Mouse (Mus musculus): ENCODE measurements around the gene Msh6. TPM values are rescaled to one million over a fixed set of nuclear protein-coding genes. Genes with fewer than 3 reads are reported as not detected.
"Not testable (repeated sequence)": the region's sequence is repeated elsewhere in the genome, so short reads cannot be mapped to it uniquely, and the experiment has no call there.

The Msh6 gene
- total RNA-seq (2014; rRNA removed) (23.0 and 29.3 TPM in 2 replicates), polyA plus RNA-seq (2015; fragmentation: Nextera tagmentation; extraction: Ambion mirVana) (15.4 and 18.4 TPM in 2 replicates)

- DNase-seq (peak; percentile 97), ATAC-seq (peak; percentile 99)
- H3K4me3 ChIP-seq (ENCODE audit: low read depth, low read length): peak within 1 kb of the TSS; percentile 97
- WGBS: 3% methylated on average over 62 of the region's 63 CpGs
- no peaks in the 10 kb centered on the region for H3K9me3 ChIP-seq (ENCODE audit: low read length)
- H3K27me3 ChIP-seq (ENCODE audit: insufficient read depth, low read length): no peaks in the 10 kb centered on the region
- peaks cover 6% of the 10 kb centered on the region; the same call in 1 of the 2 replicates for H3K4me1 ChIP-seq (ENCODE audit: insufficient read depth)
- TF ChIP-seq CTCF (IDR thresholded peaks at IDR 0.05; ENCODE audit: low read depth): no peak
- H3K4me2 ChIP-seq (ENCODE audit: low read depth): peak within 1 kb of the TSS; percentile 90
- peaks cover 7% of the 10 kb centered on the region for H3K36me3 ChIP-seq (ENCODE audit: insufficient read depth)
- H3K9ac ChIP-seq: peak within 1 kb of the TSS; percentile 83
- peak within 1 kb of the TSS; percentile 85 for H3K27ac ChIP-seq (ENCODE audit: low read depth, low read length)
Observed at GRCm38 (mm10) chr17:87974629-87975228, at the start of gene Msh6. Msh6 (plus strand) TSS chr17:87975062.

DNA sequence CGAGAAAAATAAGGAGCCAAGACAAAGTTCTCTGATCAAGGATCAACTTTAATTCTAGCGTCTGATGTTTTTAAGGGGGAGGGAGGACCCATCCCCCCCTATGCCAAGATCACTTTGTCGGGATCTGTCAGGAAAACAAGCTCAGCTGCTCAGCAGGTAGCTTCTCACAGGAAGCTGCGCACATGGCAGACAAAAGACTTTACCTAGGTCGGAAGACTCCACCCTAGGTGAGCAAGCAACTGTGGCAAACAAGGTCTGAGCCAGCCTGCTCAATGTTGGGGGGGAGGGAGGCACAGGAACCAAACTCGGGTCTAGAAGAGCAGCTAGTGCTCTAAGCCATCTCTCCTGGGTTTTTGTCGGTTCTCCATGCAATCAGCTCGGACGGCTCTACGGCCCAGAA, 40.5 kb upstream of the Msh6 start:
- Histone ChIP-seq H3K9ac (no peak overlapping the region), H3K4me2 (ENCODE audit: low read depth) (no peak overlapping the region), H3K27ac (ENCODE audit: low read depth, low read length) (no peak overlapping the region), H3K4me3 (ENCODE audit: low read depth, low read length) (no peak overlapping the region), H3K9me3 (ENCODE audit: low read length) (no peaks in the 10 kb centered on the region), H3K36me3 (ENCODE audit: insufficient read depth) (no peaks in the 10 kb centered on the region), H3K4me1 (ENCODE audit: insufficient read depth) (no peaks in the 10 kb centered on the region), H3K27me3 (ENCODE audit: insufficient read depth, low read length) (no peaks in the 10 kb centered on the region)
- 88% methylated on average over 10 of the region's 10 CpGs for WGBS
- ATAC-seq: no peak
- DNase-seq: no peak
- TF ChIP-seq CTCF (IDR thresholded peaks at IDR 0.05; ENCODE audit: low read depth): no peak

DNA sequence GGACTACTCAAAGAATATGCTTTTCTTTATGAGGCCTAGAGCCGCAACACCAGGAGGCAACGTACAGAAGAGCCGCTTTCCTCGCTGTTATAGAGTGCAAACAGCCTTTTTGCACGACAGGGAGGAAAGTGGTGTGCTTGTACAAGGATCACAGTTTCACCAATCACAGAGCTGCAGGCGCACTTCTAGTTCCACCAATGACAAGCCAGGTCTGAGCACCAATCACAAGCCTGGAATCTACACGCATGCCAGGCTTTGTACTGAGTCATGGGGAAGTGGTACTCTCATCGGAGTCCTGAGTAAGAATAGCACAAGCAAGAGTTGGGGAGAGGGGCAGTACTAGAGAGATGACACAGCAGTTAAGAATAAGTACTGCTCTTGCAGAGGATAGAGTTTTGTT, 40.1 kb upstream of the Msh6 start:
- H3K4me1 ChIP-seq (ENCODE audit: insufficient read depth): no peaks in the 10 kb centered on the region
- H3K4me2 ChIP-seq (ENCODE audit: low read depth): no peak overlapping the region
- H3K27ac ChIP-seq (ENCODE audit: low read depth, low read length): no peak overlapping the region
- no peak overlapping the region for H3K9ac ChIP-seq
- H3K27me3 ChIP-seq (ENCODE audit: insufficient read depth, low read length): no peaks in the 10 kb centered on the region
- H3K4me3 ChIP-seq (ENCODE audit: low read depth, low read length): no peak overlapping the region
- ATAC-seq (no peak), DNase-seq (no peak)
- no peaks in the 10 kb centered on the region for H3K36me3 ChIP-seq (ENCODE audit: insufficient read depth)
- 87% methylated on average over 8 of the region's 8 CpGs for WGBS
- no peak for TF ChIP-seq CTCF (IDR thresholded peaks at IDR 0.05; ENCODE audit: low read depth)
- H3K9me3 ChIP-seq (ENCODE audit: low read length): no peaks in the 10 kb centered on the region

DNA sequence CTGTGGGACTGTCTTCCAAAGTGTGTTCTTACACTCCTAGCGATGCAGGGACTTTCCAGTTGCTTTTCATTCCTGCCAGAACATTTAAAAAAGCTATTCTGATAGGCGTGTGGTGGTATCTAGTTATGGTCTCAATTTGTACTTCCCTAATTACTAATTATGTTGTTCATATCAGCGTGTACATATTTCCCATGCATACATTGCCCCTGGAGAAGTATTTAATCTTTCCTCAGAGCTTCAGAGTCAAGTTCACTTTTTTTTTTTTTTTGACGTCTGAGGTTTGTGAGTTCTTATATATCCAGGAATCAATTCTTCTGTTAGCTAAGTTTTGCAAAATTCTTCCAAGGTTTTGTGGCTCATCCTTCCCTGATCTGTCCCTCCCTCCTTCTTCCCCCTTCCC, 38.7 kb upstream of the Msh6 start:
- ATAC-seq (no peak), DNase-seq (no peak)
- Histone ChIP-seq H3K27ac (ENCODE audit: low read depth, low read length) (no peak overlapping the region), H3K4me3 (ENCODE audit: low read depth, low read length) (no peak overlapping the region), H3K36me3 (ENCODE audit: insufficient read depth) (no peaks in the 10 kb centered on the region), H3K9me3 (ENCODE audit: low read length) (no peaks in the 10 kb centered on the region), H3K4me2 (ENCODE audit: low read depth) (no peak overlapping the region), H3K27me3 (ENCODE audit: insufficient read depth, low read length) (no peaks in the 10 kb centered on the region), H3K9ac (no peak overlapping the region), H3K4me1 (ENCODE audit: insufficient read depth) (no peaks in the 10 kb centered on the region)
- TF ChIP-seq CTCF (IDR thresholded peaks at IDR 0.05; ENCODE audit: low read depth): no peak
- WGBS: 88% methylated on average over 4 of the region's 4 CpGs

DNA sequence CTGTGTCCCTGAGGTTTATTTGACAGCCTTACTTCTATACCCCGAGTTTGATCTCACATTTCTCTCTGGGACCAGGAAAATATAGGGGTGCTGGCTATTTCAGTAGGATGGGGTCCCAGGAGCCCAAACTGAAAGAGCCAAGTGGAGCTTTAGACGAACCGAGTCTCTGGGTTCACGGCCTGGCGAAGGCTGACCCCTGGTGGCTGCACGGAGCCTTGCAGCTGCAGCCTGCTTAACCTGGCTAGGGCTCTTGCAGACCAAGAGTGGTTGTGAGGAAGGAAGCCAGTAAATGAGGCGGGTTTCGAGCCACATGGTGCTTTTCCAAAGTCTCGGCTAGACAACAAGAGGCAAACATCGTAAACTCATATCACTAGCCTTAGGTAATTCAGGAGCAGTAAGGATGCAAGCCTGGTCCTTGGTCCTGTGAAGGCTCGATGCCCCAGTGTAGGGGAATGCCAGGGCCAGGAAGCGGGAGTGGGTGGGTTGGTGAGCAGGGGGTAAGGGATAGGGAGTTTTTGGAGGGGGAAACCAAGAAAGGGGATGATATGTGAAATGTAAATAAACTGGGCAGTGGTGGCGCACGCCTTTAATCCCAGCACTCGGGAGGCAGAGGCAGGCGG, 25.8 kb upstream of the Msh6 start:
- ATAC-seq: peak; percentile 83
- H3K4me1 ChIP-seq (ENCODE audit: insufficient read depth): no peaks in the 10 kb centered on the region
- no peak overlapping the region for H3K9ac ChIP-seq
- no peaks in the 10 kb centered on the region for H3K9me3 ChIP-seq (ENCODE audit: low read length)
- no peaks in the 10 kb centered on the region for H3K27me3 ChIP-seq (ENCODE audit: insufficient read depth, low read length)
- DNase-seq: peak; percentile 89
- H3K27ac ChIP-seq (ENCODE audit: low read depth, low read length): no peak overlapping the region
- WGBS: 46% methylated on average over 16 of the region's 16 CpGs
- no peaks in the 10 kb centered on the region for H3K36me3 ChIP-seq (ENCODE audit: insufficient read depth)
- no peak overlapping the region for H3K4me2 ChIP-seq (ENCODE audit: low read depth)
- TF ChIP-seq CTCF (IDR thresholded peaks at IDR 0.05; ENCODE audit: low read depth): peak; percentile 99
- no peak overlapping the region for H3K4me3 ChIP-seq (ENCODE audit: low read depth, low read length)

GRCm38 (mm10) chr17:87954618-87955124, 20.2 kb upstream of the Msh6 start:
- H3K4me1 ChIP-seq (ENCODE audit: insufficient read depth); DNase-seq; H3K27me3 ChIP-seq (ENCODE audit: insufficient read depth, low read length); H3K4me3 ChIP-seq (ENCODE audit: low read depth, low read length); H3K9me3 ChIP-seq (ENCODE audit: low read length); H3K4me2 ChIP-seq (ENCODE audit: low read depth); ATAC-seq; H3K9ac ChIP-seq; H3K27ac ChIP-seq (ENCODE audit: low read depth, low read length); H3K36me3 ChIP-seq (ENCODE audit: insufficient read depth): not testable (repeated sequence)
- 94% methylated on average over 13 of the region's 13 CpGs for WGBS

DNA sequence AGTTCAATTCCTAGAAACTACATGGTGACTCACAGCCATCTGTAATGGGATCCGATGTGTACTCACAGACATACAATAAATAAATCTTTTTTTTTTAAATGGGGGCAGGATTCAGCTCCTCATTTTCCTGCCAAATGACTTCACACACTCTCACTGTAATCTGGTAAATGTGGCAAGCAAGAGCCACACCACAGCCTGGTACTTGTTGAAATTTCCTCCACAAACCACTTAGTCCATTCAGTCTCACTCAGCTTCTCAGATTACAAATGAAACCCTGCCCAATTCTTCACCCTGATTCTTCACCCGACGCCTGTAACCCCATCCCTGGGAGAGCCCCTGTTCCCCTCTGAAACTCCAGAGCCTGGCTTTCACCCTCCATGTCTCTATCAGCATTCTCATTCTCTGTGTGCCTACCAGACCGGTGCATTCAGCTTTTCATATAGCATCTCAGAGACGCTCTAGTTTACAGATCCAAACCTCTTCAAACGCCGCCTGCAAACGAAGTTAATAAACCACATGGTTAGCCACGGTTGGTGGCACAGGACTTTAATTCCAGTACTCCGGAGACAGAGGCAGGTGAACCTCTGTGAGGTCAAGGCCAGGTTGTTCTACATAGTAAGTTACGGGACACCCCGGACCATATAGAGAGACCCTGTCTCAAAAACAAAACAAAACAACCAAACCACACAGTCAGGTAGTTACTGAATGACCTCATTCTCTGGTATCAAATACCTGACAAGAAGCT, 17.6 kb upstream of the Msh6 start:
- 71% methylated on average over 12 of the region's 12 CpGs for WGBS
- Histone ChIP-seq H3K9ac (no peak overlapping the region), H3K4me1 (ENCODE audit: insufficient read depth) (no peaks in the 10 kb centered on the region), H3K4me3 (ENCODE audit: low read depth, low read length) (no peak overlapping the region), H3K9me3 (ENCODE audit: low read length) (no peaks in the 10 kb centered on the region), H3K4me2 (ENCODE audit: low read depth) (no peak overlapping the region), H3K27me3 (ENCODE audit: insufficient read depth, low read length) (no peaks in the 10 kb centered on the region), H3K36me3 (ENCODE audit: insufficient read depth) (no peaks in the 10 kb centered on the region), H3K27ac (ENCODE audit: low read depth, low read length) (no peak overlapping the region)
- no peak for TF ChIP-seq CTCF (IDR thresholded peaks at IDR 0.05; ENCODE audit: low read depth)
- DNase-seq (no peak), ATAC-seq (no peak)
